16 mouse cellular contexts compared by ENCODE assay signal in genomic region chr2:35611645-35612044, GRCm38 (mm10). TPM values are rescaled to one million over a fixed set of nuclear protein-coding genes. Genes with fewer than 3 reads are reported as not detected.
DNase-seq lines count a peak whose midpoint lies in the region; ATAC-seq and TF ChIP-seq lines count a peak whose summit lies in the region.
"Had no signal": no experiment of that assay in that cellular context is flagged by ENCODE, and none has a peak within 500 bp of the region (broad histone marks: within the 10 kb centered on the region; RNA-seq: fewer than 3 reads in every experiment).

No protein-coding gene starts in this region.

- no peak overlapping the region for H3K4me3 ChIP-seq in heart, embryonic 16.5 days (ENCODE audit: low read length)
- no peak overlapping the region for H3K4me3 ChIP-seq in testis, adult 2 months (ENCODE audit: control insufficient read depth, low read depth, low read length)
- H3K4me3 ChIP-seq: forebrain, embryonic 13.5 days; hindbrain, embryonic 13.5 days; liver, embryonic 13.5 days; lung, embryonic 15.5 days had no signal

- no peak for ATAC-seq in heart, embryonic 16.5 days (replicated peaks; ENCODE audit: extremely low read depth, insufficient read depth, low FRiP score)

- peak; percentile 53 to 60 for DNase-seq in cerebellum, postnatal 10 days
- DNase-seq in cerebellum, postnatal 36 days = no peak
- DNase-seq in heart, adult 11 months = no peak
- DNase-seq in testis, postnatal 14 days (ENCODE audit: low spot score) = no peak
- DNase-seq in thymus, postnatal 4 days = no peak
- DNase-seq: kidney, postnatal 4 days; left cerebral cortex, postnatal 4 days; liver, embryonic 13.5 days; midbrain, embryonic 14.5 days; thymus, adult 18-20 months had no signal

- TF ChIP-seq CTCF in testis, adult 2 months (IDR thresholded peaks at IDR 0.05; ENCODE audit: control insufficient read depth, insufficient read depth, insufficient replicate concordance, low read depth, low read length) = no peak

- H3K4me2 ChIP-seq in heart, embryonic 16.5 days (ENCODE audit: low read depth, low read length) = no peak overlapping the region
- H3K4me2 ChIP-seq: forebrain, embryonic 13.5 days; hindbrain, embryonic 13.5 days; liver, embryonic 13.5 days; lung, embryonic 15.5 days had no signal

- H3K4me1 ChIP-seq in heart, embryonic 16.5 days (ENCODE audit: control insufficient read depth, insufficient read depth, low read length) = peaks cover 65% of the 10 kb centered on the region
- H3K4me1 ChIP-seq in testis, adult 2 months (ENCODE audit: control insufficient read depth, insufficient read depth, low read length) = peaks cover 7% of the 10 kb centered on the region

- H3K36me3 ChIP-seq in heart, embryonic 16.5 days (ENCODE audit: control insufficient read depth, insufficient read depth) = no peaks in the 10 kb centered on the region
- no peaks in the 10 kb centered on the region for H3K36me3 ChIP-seq in testis, adult 2 months (ENCODE audit: control insufficient read depth, insufficient read depth, low read length)
- H3K36me3 ChIP-seq: G1E; hindbrain, embryonic 13.5 days; liver, embryonic 13.5 days; lung, embryonic 15.5 days had no signal

- H3K9me3 ChIP-seq in heart, embryonic 16.5 days (replicated peaks; ENCODE audit: control insufficient read depth, low read length) = no peaks in the 10 kb centered on the region
- H3K9me3 ChIP-seq: forebrain, embryonic 13.5 days; G1E; hindbrain, embryonic 13.5 days; liver, embryonic 13.5 days; lung, embryonic 15.5 days had no signal

- WGBS in heart, embryonic 16.5 days = 66% methylated on average over 4 of the region's 4 CpGs

- H3K27me3 ChIP-seq in heart, embryonic 16.5 days (ENCODE audit: control insufficient read depth, insufficient read depth, low read length) = no peaks in the 10 kb centered on the region
- no peaks in the 10 kb centered on the region for H3K27me3 ChIP-seq in testis, adult 2 months (ENCODE audit: control insufficient read depth, insufficient read depth, low read length)
- H3K27me3 ChIP-seq: forebrain, embryonic 13.5 days; liver, embryonic 13.5 days; lung, embryonic 15.5 days had no signal

- no peak overlapping the region for H3K27ac ChIP-seq in heart, embryonic 16.5 days (ENCODE audit: low read length)
- peak overlapping the region; percentile 52; the same call in 1 of the 2 replicates for H3K27ac ChIP-seq in testis, adult 2 months (ENCODE audit: control insufficient read depth, insufficient read depth, low read depth, low read length)
- H3K27ac ChIP-seq: lung, embryonic 15.5 days had no signal

- peak overlapping the region; percentile 27; the same call in 1 of the 2 replicates for H3K9ac ChIP-seq in heart, embryonic 16.5 days (ENCODE audit: low read length)
- H3K9ac ChIP-seq: forebrain, embryonic 13.5 days; hindbrain, embryonic 13.5 days; liver, embryonic 13.5 days; lung, embryonic 15.5 days had no signal

- no peak for TF ChIP-seq POLR2A in testis, adult 2 months (IDR thresholded peaks at IDR 0.05; ENCODE audit: control insufficient read depth, low read depth, low read length)

RNA-seq across cellular contexts. Expression of gene Dab2ip, which starts 53.6 kb away (rescaled TPM):
- 27.1 and 32.9 TPM in 2 replicates for polyA plus RNA-seq in heart, embryonic 16.5 days (2015; fragmentation: Nextera tagmentation; extraction: Ambion mirVana)
- polyA plus RNA-seq in testis, adult 2 months (2012; rRNA removed) = 28.5 and 30.9 TPM in 2 replicates

Comparison
In these comparisons a context has a peak if more than half of its experiments do, and no peak if none do; other contexts are left out.
1. DNase-seq: peak in cerebellum, postnatal 10 days (2 of 2); none in cerebellum, postnatal 36 days (0 of 2), heart, adult 11 months (single experiment), testis, postnatal 14 days (single experiment) and thymus, postnatal 4 days (single experiment).